Mouse (Mus musculus): ENCODE measurements around the gene Paqr5.

Paqr5 gene

DNA sequence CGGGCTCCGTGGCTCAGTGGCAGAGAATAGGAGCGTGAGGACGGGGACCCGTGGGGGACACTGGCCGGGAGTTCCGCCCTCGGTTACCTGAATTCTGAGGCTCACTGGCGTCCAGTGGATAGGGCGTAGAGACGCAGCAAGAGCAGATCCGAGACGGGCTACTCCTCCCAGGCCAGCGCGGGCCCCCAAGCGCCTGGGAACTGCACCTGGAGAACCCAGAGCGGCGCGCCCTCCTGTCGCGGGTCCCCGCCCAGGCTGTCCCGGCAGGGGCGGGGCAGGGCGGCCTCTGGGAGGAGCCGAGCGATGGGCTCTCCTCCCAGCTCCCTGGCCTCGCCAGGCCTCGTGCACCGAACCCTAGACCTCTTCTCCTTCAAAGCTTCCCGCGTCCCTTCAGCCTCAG, at the start of gene Paqr5:
TSS of gene Paqr5 (minus strand) at position 257 of the 400 bp plus-strand sequence.
- DNase-seq = peak; percentile 69 to 71

DNA sequence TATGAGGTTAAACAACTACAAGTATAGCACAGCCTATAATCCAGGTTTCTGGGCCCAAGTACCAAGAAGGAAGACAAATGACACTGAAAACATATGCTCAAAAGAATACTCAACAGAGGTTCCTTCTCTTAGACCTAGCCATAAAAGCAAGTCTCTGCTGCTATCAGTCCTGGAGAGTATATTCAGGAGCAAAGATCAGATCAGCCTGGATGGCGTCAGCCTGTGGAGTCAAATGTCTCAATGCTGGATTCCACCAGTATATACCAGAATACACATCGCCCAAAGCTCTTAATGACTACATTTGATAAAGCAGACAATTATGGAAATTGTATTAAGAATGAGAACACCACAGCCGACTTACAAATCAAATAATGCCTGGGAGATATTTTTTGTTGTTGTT, 35.6 kb upstream of the Paqr5 start:
- DNase-seq = no peak

DNA sequence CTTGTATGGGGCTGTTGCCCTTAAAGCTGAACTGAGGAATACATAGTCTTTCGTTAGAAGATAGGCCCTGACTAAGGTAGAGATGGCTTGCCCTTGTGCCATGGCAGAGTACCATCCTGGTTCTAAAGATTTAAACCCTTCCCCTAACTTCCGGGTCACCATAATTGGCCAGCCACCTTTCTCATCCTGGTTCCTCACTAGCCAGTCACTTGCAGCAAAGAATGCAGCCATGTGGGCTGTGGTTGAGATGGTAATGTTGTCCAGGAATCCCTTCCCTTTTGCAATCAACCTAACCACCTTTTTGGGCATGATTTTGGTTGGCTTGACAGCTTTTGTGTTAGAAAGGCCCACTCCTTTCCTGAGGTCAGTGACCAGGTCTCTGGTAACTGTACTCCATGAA, 33.8 kb upstream of the Paqr5 start:
- DNase-seq = no peak

DNA sequence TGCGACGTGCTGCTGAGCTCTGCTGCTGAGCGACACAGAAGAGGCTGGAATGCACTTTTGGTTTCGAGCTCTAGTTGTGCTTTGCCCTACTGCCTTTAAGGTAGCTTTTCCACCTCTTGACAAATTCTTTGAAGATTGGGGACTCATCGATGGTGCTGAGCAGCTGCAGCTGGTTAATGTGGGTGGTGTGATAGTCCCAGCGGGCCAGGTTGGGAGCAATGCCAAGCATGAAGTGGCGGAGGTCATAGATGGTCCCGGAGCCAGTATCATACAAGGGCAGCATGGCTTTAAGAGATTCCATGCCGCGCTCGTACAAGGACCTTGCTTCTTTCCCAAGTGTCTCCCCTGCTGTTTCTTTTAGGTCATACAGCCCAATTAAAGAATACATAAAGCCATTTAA, 33.3 kb upstream of the Paqr5 start:
- DNase-seq = no peak

DNA sequence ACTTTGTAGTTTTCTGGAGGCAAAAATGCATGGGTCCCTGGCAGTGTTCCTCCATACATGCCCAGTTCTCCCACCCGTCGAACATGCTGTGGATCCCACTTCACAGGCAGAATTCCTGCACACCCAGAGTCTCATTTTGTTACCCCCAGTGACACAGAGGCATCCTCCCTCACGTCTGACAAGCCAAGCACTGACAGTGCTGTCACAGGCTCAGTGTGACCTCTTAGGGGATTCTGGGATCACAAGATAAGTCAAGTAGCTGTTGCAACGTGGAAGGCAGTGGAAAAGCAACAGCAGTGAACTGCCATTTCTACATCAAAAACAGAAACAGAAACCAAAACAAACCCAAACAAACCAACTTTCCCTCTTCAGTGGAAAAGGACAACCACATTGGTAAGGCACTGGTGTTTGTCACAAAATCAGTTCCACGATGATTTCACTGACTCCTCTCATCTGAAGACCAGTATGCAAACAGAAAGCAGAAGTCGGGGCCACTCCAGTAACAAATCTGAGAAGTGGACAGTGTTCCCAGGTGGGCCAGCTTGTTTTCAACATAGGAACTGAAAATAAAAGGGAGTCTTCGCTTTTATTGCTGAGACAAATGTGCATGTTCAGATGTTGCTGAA, 31.3 kb upstream of the Paqr5 start:
- DNase-seq = no peak

DNA sequence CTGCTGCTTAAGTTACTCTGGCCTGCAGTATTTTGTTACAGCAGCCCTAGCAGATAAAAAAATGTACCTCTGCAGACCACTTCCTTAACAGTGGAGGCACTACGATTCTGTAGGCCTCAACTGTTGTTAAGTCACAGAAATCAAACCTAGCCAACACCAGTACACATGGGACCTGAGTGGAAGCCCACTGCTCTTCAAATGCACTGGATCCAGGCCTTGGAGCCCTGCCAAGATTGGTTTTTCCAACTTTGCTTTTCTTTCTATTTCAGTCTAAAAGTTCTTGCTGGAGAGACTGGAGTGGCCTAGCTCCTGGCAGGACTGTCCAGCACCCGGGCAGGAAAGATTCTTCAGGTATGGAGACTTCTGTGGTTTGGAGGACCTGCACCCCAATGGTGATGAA, 29.6 kb upstream of the Paqr5 start:
- DNase-seq = no peak

DNA sequence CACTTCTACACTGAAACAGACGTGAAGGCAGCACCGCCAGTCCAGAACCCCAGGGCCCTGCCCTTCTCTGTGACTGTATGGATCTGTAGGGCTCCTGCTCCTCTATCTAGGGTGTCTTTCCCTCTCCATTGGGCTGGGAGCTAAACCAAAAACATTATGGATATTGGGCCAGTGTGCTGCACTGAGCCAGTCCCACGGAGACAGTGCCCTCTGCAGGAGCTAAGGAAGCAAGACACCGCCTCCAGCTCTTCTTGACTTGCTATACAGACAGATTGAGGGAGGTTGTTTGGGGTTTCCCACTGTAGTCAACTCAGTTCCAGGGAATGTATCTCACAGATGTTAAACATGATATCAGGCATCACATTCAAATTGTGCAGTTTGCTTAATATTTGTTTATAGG, 24.1 kb upstream of the Paqr5 start:
- peak in 1 of 2 experiments; percentile 34 for DNase-seq

DNA sequence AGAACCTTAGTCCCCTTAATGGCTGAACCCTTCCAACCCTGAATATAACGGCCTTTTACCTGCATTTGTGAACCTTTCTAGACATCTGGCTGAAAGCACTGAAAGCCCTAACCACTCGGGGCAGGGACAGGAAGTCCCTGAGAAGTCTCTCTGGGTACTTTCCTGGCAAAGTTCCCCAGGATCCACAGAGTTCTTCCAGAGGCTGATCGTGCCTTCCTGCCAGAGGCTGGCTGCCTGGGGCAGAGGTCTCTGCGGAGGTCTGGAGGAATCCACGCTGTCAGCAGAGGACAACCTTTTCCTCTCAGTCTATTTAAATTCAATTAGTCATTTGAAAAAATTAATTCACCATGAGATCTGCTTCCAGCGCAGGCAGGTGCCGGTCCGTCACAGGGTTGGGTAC, 22.5 kb upstream of the Paqr5 start:
- no peak for DNase-seq

DNA sequence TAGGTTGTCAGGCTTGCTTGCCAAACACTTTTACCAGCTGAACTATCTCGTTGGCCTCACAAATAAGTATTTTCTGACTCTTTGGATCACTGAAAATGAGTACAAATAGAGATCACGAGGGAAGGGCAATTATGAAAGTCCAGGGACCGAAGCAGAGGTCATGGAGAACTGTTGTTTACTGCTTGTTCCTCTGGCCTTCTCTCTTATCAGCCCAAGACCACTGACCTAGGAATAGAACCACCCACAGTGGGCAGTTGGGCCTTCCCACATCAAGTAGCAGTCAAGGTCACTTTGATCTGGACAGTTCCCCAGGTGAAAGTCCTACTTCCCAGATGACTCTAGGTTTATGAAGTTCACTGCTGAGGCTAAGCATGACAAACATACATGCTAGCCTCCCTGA, 15.5 kb upstream of the Paqr5 start:
- no peak for DNase-seq

DNA sequence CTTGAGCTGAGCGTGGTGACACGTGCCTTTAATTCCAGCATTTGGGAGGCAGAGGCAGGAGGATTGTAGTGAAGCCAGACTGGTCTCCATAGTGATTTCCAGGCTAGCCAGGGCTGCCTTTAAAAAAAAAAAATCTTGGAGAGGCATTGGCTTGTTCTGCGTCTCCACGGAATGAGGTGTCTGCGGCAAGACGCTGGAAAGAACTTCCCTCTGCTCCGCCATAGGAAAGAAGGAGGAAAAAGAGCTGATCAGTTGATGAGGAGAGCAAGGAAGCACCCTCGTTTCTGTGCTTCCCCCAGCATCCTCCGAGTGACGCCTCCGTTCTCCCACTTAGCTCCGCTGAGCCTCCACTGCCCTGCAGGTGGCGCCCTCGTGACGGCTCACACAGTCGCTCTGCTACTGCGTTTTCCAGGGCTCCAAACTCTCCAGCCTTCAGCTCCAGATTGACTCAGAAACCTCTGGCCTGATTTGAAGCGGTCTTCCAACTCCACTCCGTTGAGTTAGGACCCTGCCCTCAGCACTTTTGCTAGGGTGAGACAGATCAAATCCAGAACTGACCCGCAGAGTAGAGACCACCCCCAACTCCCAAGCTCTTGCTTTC, 13.5 kb upstream of the Paqr5 start:
- DNase-seq = peak; percentile 81 to 89

DNA sequence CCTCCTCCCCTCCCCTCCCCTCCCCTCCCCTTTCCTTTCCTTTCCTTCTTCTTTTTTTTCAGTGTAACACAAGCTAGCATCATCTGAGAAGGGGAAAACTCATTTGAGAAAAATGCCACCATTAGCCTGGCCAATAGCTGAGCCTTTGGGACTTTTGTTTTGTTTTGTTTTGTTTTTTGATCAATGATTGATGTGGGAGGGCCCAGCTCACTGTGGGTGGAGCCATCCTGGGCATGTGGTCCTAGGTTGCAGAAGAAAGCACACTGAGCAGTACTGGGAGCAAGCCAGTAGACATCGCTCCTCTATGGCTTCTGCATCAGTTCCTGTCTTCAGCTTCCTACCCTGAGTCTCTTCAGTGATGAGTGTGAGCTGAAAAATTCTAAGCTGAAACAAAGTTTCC, 9.2 kb upstream of the Paqr5 start:
- no peak for DNase-seq

DNA sequence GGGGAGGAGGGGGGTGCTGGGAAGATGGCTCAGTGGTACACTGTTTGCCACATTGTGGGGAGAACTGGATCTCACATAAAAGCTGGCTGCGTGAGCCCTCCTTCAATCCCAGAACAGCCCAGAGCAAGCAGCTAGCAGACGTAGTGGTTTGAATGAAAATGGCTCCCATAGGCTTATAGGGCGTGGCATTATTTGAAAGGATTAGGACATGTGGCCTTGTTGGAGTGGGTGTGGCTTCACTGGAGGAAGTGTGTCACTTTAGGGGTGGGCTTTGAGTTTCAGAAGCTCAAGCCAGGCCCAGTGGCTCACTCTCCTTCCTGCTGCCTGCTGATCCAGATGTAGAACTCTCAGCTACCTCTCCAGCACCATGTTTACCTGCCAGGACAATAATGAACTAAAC, 5.5 kb upstream of the Paqr5 start:
- DNase-seq = no peak

DNA sequence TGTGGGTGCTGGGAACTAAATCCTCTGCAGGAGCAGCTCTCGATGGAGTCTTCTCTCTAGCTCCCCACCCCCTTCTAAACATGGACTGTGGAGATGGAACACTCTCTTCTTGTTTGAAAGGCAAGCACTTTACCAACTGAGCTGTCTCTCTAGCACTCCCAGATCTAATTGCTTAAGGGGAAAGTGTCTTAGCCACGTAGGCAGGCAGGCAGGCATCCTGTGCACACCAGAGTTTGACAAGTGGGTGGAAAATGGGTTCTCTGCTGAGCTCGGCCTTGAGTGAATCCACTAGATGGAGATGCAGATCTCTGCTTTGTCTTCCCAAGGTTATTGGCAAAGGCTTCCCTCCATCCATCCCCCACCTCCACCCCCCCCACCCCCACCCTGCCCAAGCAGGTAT, 1.4 kb upstream of the Paqr5 start:
- DNase-seq = no peak

DNA sequence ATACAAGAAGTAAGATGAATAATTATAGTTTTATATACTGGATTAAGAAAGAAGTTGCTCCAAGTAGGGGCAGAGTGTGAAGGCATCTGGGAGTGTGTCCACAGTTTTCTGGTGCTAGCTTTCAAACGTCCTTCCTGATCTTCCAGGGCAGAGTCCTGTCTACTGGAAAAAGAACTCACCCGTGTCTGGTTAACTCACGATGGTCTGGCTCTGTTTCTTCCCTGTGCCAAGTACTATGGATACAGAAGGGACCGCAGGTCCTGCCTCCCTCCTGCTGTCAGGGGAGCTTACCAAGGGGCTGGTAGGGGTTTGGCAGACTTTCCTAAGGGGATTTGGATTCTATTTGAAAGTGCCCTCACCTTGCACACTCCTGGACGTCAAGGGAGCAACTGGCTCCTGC, 1.6 kb downstream of the Paqr5 start:
- DNase-seq = no peak

DNA sequence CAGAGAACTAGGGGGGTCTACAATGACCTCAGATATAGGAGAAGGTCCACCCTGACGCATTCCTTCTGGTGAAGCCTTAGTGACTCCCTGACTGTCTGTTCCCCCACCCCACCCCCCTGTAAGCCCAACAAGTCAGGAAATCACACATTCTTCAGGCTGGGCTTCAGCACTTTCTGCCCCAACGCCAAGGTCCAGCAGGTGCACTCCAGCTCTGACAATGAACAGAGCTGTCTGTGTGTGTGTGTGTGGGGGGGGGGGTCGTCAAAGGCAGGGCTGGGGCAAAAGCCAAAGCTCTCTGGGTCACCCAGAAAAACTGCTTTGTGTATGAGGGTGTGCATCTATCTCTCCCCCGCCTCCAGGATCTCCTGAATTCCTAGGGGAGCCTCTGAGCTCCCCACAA, 2.8 kb downstream of the Paqr5 start:
- no peak for DNase-seq

DNA sequence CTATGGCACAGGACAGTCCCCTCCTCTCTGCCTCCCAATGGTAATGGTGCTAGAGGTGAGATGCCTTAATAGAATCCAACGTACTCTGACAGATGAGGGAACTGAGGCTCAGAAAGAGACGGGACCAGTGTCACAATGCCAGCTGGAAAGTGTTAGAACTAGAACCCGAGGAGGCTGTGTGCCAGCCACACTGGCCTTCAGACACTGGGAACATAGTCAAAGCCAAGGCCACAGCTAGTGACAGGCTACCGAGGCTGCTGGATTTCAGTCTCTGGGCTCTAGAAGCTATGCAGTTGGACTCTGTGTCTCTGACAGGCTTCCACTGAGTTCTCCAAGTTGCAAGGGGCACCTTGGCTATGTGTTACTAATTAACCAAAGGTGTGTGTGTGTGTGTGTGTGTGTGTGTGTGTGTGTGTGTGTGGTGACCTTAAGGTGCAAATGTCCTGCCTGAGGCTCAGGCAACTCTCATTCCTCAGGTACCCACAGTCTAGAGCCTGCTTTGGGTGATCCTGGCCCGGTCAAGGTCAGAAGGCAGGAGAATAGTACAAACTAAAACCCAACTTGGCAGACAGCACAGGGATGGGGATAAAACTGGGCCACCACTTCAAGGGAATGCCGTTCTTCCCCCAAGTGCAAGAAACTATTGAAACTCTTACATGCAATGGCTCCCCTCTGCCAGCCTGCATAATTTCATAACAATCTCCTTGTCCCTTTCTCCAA, 3.5 kb downstream of the Paqr5 start:
- no peak for DNase-seq

DNA sequence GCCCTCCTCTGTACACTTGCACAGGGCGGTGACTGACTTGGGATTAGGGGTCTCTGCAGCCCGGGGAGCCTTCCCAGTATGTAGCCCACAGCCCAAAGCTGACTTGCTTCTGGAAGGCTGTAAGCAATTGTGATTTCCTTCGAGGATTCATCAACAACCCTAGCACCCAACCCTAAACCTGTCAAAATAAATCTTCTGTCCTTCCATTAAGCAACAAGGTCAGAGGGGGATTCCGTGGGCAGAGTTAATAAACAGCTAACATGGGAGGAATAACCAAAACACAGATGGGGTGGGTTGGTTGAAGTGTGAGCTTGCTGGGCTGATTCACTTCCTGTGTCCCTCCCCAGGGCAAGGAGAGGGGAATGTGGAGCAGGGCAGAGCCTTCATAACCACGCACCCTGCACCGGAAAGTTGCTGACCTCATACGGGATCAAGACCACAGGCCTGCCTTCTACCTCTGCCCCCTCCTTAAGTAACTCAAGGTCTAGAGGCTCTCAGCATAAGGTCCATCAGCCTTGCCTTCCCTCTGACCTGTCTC, 5.0 kb downstream of the Paqr5 start:
- no peak for DNase-seq

DNA sequence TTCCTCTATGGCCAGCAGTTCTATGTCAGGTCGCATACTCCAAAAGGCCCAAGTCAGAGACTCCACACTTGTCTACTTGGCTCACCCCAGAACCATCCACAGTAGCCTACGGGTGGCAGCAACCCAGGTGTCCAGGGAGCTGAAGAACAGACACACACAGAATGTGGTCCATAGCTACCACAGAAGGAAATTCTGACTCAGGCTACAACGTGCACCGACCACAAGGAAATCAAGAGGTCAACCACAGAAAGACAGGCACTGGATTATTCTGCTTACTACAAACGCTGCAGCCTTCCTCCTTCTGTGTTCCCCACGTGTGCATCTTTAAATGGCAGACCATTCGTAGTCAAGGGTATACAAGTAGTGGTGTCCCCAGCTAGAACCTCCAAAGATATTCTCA, 6.4 kb downstream of the Paqr5 start:
- no peak for DNase-seq

DNA sequence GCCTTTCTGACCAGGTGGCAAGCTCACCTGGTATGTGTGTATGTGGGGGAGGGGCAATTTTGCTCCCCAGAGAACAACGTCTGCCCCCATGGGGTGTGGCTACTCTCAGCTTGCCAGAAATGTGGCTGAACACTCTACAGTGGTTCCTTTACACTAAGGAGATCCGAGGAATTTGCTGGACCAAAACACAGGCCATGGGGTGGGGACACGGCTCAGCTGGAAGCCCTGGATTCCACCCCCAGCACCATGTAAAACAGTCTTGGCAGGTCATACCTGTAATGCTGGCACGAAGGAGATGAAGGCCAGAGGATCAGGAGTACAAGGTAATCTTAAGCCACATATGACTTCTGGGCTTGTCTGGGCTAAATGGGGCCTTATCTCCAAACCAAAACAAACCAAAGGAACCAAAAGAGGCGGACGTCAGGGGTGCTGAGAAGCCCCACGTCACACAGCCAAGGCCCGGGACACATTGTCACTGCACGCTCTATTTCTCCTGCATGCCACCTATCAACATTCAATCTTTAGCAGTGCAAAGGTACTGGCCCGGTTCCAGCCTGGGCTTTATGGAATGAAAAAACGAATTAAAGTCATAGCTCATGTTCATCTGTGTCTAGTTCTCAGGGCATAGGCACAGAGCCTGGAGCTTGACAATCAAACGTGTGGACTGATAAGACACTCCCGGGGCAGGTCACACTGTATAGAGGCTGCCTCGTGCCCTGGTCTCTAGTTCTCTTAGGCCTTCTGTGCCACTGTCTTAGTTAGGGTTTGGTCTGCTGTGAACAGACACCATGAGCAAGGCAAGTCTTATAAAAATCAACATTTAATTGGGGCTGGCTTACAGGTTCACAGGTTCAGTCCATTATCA, 8.2 kb downstream of the Paqr5 start:
- DNase-seq = peak in 1 of 2 experiments; percentile 36

DNA sequence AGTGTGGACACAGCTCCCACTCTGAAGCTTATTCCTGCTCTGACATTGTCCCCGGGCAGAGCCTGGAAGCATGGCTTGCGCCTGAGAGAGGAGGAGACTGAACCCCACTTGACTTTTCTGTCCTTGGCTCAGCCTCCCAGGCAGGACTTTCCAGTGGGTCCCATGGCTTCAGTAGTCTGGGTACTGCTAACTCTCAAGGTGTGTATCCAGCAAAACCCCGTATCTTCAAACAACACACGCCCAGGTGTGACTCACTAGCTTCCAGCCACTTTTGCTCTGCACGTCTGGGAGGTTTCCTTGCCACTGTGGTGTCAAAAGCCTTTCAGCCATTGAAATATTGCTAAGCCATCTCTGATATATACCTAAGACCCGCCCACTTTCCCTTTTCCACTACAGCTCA, 9.3 kb downstream of the Paqr5 start:
- DNase-seq = no peak

DNA sequence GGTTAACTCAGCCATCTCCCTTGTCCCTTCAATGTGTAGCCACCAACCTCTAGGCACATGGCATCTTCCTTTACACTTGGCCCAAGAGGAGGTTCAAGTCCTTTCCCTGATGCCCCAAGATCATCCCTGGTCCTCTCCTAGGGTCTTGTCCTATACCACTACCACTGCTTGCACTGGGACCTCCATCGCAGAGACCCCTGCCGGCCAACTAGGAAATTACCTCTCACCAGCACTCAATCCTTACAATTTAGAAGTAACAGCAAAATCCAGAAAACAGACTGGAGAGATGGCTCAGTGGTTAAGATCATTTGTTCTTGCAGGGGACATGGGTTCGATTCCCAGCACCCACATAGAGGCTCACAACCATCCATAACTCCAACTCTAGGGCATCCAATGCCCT, 11.2 kb downstream of the Paqr5 start:
- DNase-seq = no peak

DNA sequence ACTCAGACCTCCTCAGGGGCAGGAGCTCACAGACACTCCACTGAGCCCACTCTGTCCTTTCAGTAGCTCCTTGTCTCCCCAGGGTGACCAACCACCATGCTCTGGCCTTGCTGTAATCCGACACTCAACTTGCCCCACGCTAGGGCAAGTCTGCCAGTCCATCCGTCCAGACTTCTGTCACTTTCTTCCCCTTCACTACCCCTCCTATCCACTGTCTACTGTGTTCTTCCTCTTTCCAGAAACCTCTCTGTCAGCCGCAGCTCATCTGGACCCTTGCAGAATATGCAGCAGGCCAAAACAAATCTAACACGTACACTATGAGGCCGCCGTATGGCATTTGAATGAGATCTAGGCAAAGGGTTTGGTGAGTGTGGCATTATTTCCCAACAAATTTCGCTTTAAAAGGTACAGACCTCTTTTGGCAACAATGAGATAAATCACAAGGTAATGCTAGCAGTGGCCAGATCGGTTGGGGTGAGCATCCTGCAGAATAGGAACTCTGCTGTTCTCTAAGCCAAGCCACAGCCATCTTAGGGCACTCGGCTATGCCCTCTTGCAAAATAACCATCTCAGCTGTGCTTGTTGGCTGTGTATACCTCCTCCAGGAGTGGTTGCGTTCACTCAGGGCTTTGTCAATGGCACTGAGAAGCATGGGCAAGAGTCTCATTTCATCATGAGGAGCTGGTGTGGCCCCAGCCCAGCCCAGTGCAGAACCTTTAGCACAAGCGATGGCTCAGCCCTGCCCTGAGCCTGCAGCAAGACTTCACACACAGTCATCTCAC, 13.1 kb downstream of the Paqr5 start:
- DNase-seq = peak in 1 of 2 experiments; percentile 33
